Mouse (Mus musculus) left cerebral cortex, postnatal 14 days (tissue): ENCODE results near the gene Azin2. TPM values are rescaled to one million over a fixed set of nuclear protein-coding genes. Genes with fewer than 3 reads are reported as not detected.

Experiments used
- DNase-seq, 2 experiments: peaks; one replicate each; pipeline ENCODE4 v3.0.0; 2021 to 2022; ENCODE audit warnings: low spot score in 2 of 2, mixed read lengths in 1 of 2
- intact Hi-C: fragments of 180-260 bp; cut with DNase I; formaldehyde crosslinking; loops from one replicate; pipeline ENCODE4 v1.15.1; 2025
- total RNA-seq, 2 experiments: library from RNA; stranded (reverse); gene quantifications; 2 replicates each; pipeline ENCODE4 v1.2.3; 2021

The Azin2 gene
- total RNA-seq, 2 experiments from 2014 or later = 42.1 to 43.5 TPM

DNA sequence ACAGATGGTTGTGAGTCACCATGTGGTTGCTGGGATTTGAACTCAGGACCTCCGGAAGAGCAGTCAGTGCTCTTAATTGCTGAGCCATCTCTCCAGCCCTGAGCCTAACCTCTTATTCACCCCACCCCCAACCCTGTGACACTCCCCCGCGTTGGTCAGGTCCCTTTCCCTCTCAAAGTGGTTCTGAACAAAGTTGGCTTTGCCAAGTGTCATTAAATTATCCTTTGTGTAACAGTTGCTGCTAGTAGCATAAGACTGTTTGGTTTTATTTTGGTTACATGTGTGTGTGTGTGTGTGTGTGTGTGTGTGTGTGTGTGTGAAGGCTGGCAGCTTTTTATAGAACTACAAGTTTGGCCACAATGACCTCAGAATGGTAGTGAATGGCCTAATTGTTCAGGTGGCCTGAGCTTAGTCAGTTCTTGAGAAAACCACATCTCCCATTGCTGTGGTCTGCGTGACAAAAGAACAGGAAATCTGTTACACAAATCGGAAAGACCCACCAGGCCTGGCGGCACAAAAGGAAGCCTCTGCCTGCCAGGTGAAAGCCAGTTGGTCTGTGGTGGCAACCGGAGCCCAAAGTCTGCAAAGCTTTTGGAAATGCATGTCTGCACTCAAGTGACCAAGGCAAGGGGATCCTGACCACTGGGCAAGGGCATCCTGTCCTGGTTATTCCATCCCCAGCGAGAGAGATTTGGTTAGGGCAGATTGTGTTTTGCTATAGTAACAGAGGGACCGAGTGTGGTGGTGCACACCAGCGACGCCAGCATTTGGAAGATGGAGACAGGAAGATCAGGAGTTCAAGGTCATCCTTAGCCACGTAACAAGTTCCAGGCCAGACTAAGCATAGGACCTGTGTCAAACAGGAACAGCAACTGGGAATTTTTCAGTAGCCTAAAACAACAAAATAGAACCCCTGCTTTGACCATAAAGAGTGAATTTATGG is 18.9 kb upstream of the Azin2 start:
- intact Hi-C loops = no loop called here
- no peak for DNase-seq

DNA sequence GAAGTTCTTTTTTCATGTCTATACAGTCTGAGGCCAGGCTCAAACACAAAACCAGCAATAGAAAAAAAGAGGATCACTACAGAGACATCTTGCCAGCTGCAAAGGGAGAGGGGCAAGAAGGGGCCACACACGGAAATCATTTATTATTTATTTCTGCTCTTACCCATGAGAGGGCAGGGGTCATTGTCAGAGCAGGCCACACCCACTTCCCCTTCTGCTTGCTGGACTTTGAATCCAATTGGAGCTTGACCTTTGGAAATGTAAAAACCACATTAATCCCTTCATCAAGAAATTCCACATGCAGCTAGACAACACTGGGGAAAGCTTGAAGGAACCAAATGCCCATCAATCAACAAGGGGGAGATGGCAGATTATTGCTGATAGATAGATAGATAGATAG is 16.4 kb upstream of the Azin2 start:
- no peak for DNase-seq
- intact Hi-C loops = no loop called here

DNA sequence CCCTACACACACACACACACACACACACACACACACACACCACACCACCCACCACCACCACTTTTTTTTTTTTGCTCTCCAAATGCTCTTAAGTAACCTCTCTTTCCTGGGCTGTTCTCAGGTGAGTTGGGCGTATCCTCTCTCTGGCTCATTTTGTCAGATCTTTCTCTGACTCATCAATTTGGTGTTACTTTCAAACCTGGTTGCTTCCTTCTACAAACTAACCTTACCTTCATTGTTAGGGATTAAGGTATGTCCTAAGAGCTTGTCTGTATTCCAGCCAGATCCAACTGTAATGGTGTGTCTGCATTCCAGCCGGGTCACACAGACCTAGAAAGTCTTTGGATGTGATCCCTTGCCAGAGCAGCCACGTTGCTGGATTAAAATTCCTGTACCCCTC is 15.0 kb upstream of the Azin2 start:
- DNase-seq = no peak
- intact Hi-C loops = no loop called here

DNA sequence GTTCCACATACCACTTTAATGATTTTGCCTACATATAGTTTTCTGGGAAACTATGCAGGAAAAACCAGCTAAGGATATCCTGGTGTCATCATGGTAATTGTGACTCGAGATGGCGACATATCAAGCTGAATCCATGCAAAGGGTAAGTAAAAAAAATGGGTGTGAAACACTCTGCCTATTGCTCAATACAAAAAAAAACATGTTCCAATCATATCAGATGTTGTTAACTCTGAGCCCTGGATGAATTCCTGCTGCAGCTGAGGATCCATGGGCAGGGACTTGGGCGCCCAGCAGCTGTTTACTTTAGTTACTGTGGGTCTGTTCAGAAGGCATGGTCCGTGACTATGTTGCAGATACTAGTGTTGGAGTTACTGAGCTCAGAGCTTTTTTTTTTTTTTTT is 14.3 kb upstream of the Azin2 start:
- intact Hi-C loops = no loop called here
- no peak for DNase-seq

DNA sequence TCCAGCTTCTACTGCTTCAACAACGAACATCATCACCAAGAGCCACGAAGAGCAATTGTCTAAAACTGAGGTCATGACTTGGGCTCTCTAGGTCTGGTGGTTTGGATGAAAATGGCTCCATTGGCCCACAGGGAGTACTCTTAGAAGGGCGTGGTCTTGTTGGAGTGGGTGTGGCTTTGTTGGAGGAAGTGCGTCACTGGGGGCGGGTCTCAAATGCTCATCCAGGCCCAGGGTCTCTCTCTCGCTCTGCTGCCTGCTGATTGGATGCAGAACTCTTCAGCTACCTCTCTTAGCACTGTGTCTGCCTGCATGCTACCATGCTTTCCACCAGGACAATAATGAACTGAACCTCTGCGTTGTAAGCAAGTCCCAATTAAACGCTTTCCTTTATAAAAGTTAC is 12.4 kb upstream of the Azin2 start:
- intact Hi-C loops = no loop called here
- no peak for DNase-seq

DNA sequence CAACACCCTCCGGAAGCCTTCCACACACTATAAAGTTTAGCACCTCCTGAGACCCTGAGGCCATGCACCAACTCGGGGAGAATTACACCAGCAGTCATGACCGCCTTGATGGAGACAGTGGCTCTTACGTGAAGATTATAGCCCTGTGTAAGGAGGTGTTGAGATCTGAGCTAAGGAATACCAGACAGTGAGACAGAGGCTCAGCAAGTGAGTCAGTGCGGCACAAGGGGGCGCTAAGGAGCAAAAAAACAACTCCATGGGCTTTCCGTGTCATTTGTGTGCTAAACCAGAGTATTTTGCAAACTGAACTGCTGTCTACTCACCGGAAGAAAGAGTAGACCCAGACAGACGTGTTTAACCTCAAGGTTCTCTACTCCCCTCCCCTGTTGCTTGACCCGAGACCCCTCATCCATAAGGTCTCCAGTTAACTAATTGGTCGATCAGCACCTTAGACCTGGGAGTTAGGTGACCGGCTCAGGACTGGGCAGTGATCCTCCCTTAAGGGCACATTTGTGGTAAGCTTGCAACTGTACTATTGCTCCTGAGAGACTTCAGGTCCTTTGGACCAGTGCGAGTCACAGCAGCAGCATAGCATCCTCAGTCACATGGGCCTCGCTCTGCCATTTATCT is 8.9 kb upstream of the Azin2 start:
- DNase-seq = peak; percentile 74 to 82
- intact Hi-C loops = loop anchor here (1.0 kb wide), 1 partner anchor 111 kb away; no protein-coding TSS in a partner anchor

DNA sequence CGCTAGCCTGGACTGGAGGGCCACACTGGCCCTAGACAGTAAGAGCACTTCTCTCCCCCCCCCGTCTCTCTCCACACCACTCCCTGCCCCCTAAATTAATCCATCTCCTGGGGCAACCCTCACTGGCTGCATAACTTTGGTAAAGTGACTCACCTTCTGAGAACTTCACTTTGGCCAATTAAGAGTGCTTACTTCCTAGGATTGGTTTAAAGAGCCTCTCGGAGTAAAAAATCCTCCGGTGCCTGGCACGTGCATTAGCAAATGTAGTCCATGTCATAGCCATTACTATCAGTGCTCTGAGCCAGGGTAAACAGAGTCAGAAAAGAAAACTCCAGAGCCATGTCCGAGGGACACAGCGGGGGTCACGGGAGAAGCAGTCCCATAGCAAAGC is 8.2 kb upstream of the Azin2 start:
- DNase-seq = no peak
- intact Hi-C loops = no loop called here

DNA sequence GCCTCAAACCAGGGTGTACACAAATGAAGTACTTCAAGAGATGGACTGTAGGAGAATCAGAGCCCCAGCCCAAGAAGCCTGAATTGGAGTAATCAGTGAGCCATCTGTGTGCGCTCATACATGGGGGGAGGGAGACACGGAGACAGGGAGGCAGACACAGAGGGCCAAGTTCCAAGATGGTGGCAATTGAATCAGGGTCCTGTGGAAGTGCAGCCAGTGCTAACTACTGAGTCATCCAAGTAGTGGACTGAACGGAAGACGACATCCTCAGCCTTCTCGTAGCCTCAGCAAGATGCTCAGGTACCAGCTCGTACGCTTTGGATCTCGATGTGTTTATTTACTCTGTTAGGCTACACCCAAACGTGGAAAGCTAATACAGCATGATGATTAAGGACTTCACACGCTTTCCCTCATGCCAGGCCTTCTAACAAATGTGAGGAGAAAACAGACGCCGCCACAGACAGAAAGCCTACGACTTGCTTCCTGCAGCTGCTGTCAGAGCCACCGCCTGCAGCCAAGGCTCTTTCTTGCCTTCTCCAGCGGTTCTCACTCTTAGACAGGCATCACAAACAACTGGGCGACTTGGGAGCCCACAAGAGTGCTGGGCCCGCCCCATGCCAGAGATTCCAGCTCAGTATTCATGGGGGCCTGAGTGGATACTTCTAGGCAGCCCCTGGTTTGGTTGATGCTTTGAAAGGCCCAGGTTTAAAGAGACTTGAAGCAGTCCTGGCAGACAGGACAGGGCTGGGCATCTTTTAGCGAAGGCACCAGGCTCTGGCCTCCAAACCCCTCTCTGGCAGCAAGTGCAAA is 7.6 kb upstream of the Azin2 start:
- intact Hi-C loops = no loop called here
- DNase-seq = no peak

DNA sequence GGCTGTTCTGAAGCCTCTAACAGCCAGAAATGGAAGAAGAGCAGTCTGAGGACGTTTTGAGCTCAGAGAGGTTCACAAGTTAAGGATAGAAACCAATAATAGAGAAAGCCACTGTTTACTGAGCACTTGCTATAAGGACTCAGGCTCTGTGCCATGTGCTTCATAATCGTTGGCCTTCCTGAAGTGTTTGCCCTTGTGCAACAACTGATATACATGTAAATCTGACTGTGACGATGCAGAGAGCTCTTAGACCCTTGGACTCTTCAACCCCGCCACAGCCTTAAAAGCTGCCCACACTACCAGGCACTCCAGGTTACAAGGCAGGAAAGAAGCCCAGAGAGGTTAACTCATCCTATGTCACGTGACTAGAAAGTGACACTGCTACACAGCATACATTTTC is 6.8 kb upstream of the Azin2 start:
- intact Hi-C loops = no loop called here
- no peak for DNase-seq

DNA sequence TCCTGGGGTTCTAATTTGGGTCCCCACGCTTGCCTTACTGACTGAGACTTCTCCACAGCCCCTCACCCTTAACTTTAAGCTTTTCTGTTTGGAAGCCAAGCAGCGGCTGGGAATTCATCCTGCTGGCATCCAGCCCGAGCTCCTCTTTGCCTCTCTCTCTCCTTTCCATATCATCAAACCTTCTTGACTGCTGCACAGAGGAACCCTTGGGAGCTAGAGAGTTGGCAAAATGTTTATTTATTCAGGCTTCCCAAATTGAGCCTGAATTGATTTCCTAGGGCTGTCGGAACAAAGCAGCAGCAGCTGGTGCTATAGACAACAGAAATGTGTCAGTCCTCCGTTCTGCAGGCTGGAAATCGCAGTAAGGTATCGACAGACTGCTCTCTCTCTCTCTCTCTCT is 4.5 kb upstream of the Azin2 start:
- intact Hi-C loops = no loop called here
- no peak for DNase-seq

DNA sequence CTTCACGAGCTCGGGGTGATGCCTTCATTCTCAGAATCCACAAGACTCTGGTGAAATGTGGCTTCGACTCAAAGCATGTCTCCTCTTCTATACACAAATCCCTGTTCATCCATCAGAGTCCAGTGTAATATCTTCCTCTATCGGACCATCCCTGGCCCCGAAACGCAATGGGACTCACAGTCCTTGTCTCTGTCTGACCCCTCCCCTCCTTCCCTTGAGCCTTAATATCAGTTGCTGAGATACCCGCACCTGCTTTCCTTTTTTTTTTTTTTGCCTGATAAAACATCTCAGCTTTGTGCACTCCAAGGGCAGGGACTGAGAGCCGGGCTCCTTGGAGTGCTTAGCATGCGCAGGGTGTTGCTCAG is 666 bp upstream of the Azin2 start:
- intact Hi-C loops = loop anchor here (2.0 kb wide), 1 partner anchor 120 kb away; no protein-coding TSS in a partner anchor
- DNase-seq = no peak

DNA sequence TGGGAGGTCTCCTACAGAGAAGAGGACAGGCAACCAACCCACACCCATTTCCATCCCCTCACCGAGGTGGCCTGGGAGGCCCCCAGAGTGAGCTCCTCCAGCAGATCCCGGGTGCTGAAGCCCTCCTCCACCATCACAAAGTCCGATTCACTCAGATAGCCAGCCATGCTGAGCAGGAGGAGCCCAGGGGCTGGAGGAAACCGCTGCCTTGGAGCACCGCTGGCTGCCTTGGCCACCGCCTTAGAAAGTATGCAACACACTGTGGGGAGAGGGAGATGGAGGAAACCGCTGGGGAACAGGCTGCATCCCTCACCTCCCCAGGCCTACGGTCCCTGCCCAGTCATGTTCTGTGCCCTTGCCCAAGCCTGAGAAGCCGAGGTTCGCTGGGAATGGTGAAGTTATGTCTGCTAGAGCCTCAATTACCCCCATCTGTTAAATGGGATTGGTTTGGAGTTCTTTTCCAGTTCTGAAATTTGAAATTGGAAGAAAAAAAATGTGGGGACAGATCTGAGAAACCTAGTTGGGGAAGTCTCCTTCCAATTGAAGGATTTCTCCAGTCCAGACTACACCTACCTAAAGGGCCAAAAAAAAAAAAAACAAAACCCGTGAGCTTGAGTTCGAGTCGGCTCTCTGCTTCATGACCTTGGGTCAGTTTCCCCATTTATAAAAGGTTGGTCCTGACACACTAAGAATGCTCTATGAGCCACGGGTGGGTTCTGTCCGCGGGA is 777 bp downstream of the Azin2 start:
- DNase-seq = no peak
- intact Hi-C loops = loop anchor here (2.0 kb wide), 1 partner anchor 121 kb away; no protein-coding TSS in a partner anchor

DNA sequence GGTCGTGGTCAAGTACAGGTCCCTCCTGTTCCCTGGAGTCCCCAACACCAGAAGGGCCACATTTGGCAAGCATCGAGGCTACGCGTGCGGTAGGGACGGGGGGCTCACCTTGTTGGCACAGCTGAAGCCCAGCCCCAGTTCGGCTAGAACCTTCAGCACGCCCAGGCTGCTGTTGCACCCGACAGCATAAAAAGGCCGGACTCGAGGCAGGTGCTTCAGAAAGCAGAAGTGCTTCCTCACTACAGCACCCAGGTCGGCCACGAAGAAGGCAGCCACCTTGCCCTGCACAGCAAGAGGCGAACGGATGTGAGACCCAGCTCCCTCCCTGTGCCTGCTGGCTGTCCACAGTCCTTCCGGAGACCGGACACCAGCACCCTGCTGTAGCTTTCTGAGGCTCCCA is 2.6 kb downstream of the Azin2 start:
- no peak for DNase-seq
- intact Hi-C loops = no loop called here

DNA sequence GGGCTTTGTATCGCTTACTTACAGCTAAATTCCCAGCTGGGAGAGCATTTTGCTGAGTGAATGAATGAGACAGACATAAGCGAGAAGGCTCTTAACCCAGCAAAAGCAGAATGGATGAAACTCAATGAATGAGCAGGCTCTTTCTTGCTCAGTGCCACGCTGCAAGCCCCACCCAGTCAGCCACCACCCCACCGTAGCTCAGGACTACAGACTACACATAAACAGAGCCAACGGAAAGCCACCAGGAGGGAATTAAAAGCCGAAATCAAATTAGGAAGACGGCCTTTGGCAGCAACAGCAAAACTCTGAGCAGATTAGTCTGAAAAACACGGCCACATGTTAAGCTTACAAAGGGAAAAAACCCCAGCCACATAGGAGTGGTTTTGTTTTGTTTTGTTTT is 3.4 kb downstream of the Azin2 start:
- DNase-seq = no peak
- intact Hi-C loops = no loop called here

DNA sequence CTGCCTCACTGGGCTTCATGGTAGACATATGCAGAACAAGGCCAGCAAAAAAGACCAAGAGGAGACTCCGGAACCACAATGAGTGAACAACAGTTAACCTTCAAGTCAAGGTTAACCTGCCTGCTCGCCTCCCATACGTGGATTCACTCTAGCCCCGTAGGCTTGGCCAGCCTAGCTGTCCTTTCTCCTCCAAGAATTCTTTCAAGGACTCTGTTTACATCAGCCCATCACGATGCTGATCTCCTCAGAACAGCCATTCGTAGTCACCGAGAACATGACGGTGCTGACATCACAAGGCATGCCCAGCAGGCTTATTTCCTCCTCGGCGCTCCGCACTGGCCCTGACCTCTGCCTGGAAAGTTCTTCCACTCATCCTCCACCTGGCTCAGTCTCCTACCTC is 4.1 kb downstream of the Azin2 start:
- DNase-seq = no peak
- intact Hi-C loops = no loop called here

DNA sequence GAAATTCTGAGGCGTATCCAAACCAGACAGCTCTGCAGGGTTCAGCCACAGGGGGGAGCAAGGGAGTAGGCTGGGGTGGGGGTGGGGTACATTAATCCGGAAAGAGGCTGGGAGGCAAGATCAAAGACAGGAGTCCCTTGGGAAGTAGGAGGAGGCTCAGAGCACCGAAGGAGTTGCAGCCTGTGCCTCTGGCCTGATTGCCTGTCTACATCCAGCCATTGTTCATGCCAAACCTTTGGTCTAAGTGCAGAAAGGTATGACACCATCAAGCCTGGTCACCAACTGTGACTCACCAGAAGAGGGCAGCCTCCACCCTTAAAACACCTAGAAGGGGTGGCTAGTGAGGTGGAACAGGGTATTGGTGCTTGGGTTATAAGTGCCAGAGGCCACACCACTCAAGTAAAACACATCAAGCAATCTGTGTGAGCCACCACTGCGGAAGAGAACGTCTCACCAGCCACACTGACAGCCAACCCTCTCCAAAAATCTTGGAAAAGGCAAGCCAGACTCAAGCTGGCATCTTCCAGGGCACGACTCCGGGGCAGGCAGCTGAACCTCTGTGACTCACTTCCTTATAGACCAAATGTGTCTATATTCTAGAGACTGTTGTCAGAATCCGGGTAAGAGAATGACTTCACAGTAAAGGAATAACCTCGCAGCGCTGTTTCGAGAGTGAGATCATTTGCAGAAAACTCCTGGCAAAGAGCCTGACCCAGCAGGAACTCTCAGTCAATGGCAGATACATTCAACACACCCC is 4.9 kb downstream of the Azin2 start:
- intact Hi-C loops = no loop called here
- DNase-seq = peak in 1 of 2 experiments; percentile 53

DNA sequence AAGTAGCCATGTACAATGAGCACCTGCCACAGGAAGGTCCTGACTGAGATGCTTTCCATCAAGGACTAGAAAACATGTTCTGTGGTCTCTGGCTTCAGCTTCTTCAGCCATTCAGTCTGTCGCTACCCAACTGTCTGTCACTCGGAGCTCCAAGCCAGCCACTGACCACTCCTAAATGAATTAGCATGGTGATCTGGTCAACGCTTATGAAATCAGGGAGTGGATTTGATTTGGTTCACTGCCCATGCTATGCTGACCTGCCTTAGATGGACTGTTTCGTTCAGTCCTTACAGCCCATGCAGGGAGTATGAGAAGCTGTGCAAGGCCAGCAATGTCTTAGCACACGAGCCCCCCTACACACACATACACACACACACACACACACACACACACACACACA is 8.4 kb downstream of the Azin2 start:
- DNase-seq = no peak
- intact Hi-C loops = no loop called here

DNA sequence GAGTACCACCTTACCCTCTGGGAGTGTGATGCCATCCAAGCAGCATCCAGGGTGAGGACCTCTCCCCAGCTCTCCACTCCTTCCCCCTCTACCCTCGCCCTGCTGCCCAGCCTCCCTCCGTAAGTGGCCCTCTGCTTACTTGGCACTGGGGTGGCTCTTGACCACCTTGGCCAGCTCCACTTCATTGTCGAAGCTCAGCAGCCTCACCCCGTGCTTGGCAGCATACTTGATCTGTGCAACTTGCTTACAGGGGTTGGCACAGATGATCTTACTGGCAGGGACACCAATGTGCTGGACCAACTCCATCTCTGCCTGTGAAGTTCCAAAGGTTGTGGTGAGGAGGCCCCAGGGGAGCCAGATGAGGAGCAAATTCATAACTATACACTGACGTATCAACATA is 11.8 kb downstream of the Azin2 start:
- DNase-seq = no peak
- intact Hi-C loops = no loop called here

DNA sequence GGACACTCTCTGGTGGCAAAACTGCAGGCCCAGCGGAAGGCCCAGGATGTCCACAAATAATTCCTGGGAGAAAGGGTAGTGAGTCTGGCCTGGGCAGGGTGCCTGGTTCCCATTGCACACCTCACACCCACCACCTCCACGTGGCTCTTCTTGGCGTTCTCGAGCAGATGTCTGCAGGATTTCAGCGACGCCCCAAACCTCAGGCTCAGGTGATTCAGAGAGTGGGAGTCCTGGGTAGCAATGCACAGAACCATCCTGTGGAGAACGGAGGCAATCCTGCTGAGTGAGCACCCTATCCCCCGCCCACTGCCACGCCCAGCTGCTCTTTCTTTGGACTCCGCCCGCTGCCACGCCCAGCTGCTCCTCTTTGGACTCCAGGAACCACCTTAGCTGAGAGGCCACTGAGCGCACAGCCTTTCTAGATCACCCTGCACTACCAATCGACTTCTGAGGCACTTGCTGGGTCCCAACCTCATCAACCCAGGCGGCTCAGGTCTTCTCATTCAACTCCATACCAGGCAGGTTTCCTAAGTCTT is 12.7 kb downstream of the Azin2 start:
- intact Hi-C loops = no loop called here
- no peak for DNase-seq
